In genomic region chrX:130403214-130403613, GRCm38 (mm10) we compare ENCODE assay signal across 17 mouse cellular contexts.
A peak's percentile ranks its signal among the peaks of the same experiment; 100 is the strongest.
DNase-seq lines count a peak whose midpoint lies in the region; ATAC-seq and TF ChIP-seq lines count a peak whose summit lies in the region.
"Had no signal": no experiment of that assay in that cellular context is flagged by ENCODE, and none has a peak within 500 bp of the region (broad histone marks: within the 10 kb centered on the region; RNA-seq: fewer than 3 reads in every experiment).

No protein-coding gene starts in this region.

- no peak for ATAC-seq in heart, postnatal 0 days (ENCODE audit: insufficient read depth, low read depth)
- ATAC-seq in midbrain, postnatal 0 days (ENCODE audit: low FRiP score): no peak
- no peak for ATAC-seq in midbrain, embryonic 13.5 days
- ATAC-seq: midbrain, embryonic 16.5 days; Patski had no signal

- H3K9me3 ChIP-seq in heart, postnatal 0 days (replicated peaks; ENCODE audit: control insufficient read depth, low read length): no peaks in the 10 kb centered on the region
- no peaks in the 10 kb centered on the region for H3K9me3 ChIP-seq in midbrain, postnatal 0 days (ENCODE audit: low read length)
- H3K9me3 ChIP-seq in midbrain, embryonic 13.5 days: no peaks in the 10 kb centered on the region
- H3K9me3 ChIP-seq: hindbrain, embryonic 15.5 days; liver, embryonic 15.5 days; neural tube, embryonic 15.5 days had no signal

- H3K36me3 ChIP-seq in heart, postnatal 0 days (replicated peaks; ENCODE audit: control insufficient read depth, insufficient read depth, low read length): no peaks in the 10 kb centered on the region
- no peaks in the 10 kb centered on the region for H3K36me3 ChIP-seq in midbrain, postnatal 0 days (ENCODE audit: insufficient read depth, low read length)
- H3K36me3 ChIP-seq in midbrain, embryonic 13.5 days: no peaks in the 10 kb centered on the region
- H3K36me3 ChIP-seq: hindbrain, embryonic 15.5 days; liver, embryonic 15.5 days; neural tube, embryonic 15.5 days had no signal

- H3K4me3 ChIP-seq in heart, postnatal 0 days (ENCODE audit: low read depth, low read length): no peak overlapping the region
- H3K4me3 ChIP-seq in midbrain, postnatal 0 days (ENCODE audit: low read depth, low read length): no peak overlapping the region
- H3K4me3 ChIP-seq in midbrain, embryonic 13.5 days (replicated peaks): no peak overlapping the region
- H3K4me3 ChIP-seq: hindbrain, embryonic 15.5 days; liver, embryonic 15.5 days; neural tube, embryonic 15.5 days had no signal

- TF ChIP-seq EP300 in heart, postnatal 0 days (IDR thresholded peaks at IDR 0.05; ENCODE audit: low read depth): no peak

- 36% methylated on average over 3 of the region's 3 CpGs for WGBS in heart, postnatal 0 days
- WGBS in midbrain, postnatal 0 days: 35% methylated on average over 3 of the region's 3 CpGs
- 47% methylated on average over 3 of the region's 3 CpGs for WGBS in midbrain, embryonic 13.5 days

- no peak for TF ChIP-seq CTCF in heart, postnatal 0 days (IDR thresholded peaks at IDR 0.05; ENCODE audit: low read depth)
- no peak for TF ChIP-seq CTCF in midbrain, postnatal 0 days (IDR thresholded peaks at IDR 0.05)

- H3K27me3 ChIP-seq in heart, postnatal 0 days (ENCODE audit: control insufficient read depth, insufficient read depth, low read length): no peaks in the 10 kb centered on the region
- no peaks in the 10 kb centered on the region for H3K27me3 ChIP-seq in midbrain, postnatal 0 days (ENCODE audit: insufficient read depth, low read length)
- H3K27me3 ChIP-seq in midbrain, embryonic 13.5 days: no peaks in the 10 kb centered on the region
- H3K27me3 ChIP-seq: hindbrain, embryonic 15.5 days; liver, embryonic 15.5 days; neural tube, embryonic 15.5 days had no signal

- no peak overlapping the region for H3K9ac ChIP-seq in heart, postnatal 0 days (replicated peaks; ENCODE audit: low read depth, low read length)
- no peak overlapping the region for H3K9ac ChIP-seq in midbrain, postnatal 0 days (replicated peaks; ENCODE audit: low read length, poor library complexity, severe bottlenecking)
- H3K9ac ChIP-seq in midbrain, embryonic 13.5 days (replicated peaks): no peak overlapping the region
- H3K9ac ChIP-seq: hindbrain, embryonic 15.5 days; liver, embryonic 15.5 days; neural tube, embryonic 15.5 days had no signal

- no peak overlapping the region for H3K27ac ChIP-seq in heart, postnatal 0 days (ENCODE audit: low read depth)
- H3K27ac ChIP-seq in midbrain, postnatal 0 days (ENCODE audit: low read depth, low read length): no peak overlapping the region
- no peak overlapping the region for H3K27ac ChIP-seq in midbrain, embryonic 13.5 days
- H3K27ac ChIP-seq: hindbrain, embryonic 15.5 days; liver, embryonic 15.5 days; neural tube, embryonic 15.5 days had no signal

- no peaks in the 10 kb centered on the region for H3K4me1 ChIP-seq in heart, postnatal 0 days (ENCODE audit: control insufficient read depth, insufficient read depth)
- H3K4me1 ChIP-seq in midbrain, postnatal 0 days (ENCODE audit: insufficient read depth, low read length): no peaks in the 10 kb centered on the region
- H3K4me1 ChIP-seq in midbrain, embryonic 13.5 days (replicated peaks): no peaks in the 10 kb centered on the region
- H3K4me1 ChIP-seq: hindbrain, embryonic 15.5 days; liver, embryonic 15.5 days; neural tube, embryonic 15.5 days had no signal

- intact Hi-C loops in heart, postnatal 25 days (cut with DNase I): no loop called here

- peak; percentile 6 for DNase-seq in adrenal gland, postnatal 10 days
- DNase-seq in adrenal gland, postnatal 25 days: no peak
- peak; percentile 7 for DNase-seq in heart, postnatal 0 days (ENCODE audit: low spot score)
- no peak for DNase-seq in heart, postnatal 25 days (ENCODE audit: low spot score)
- DNase-seq in midbrain, postnatal 0 days (ENCODE audit: low spot score): peak; percentile 24
- peak; percentile 3 for DNase-seq in layer of hippocampus, adult 9-11 months
- DNase-seq in urinary bladder, postnatal 10 days (ENCODE audit: low spot score): no peak
- DNase-seq: kidney, adult 8-10 months; left cerebral cortex, postnatal 4 days; lung, postnatal 4 days; right cerebral cortex, adult 18-20 months had no signal

- no peak overlapping the region for H3K4me2 ChIP-seq in heart, postnatal 0 days (ENCODE audit: low read depth, low read length)
- no peak overlapping the region for H3K4me2 ChIP-seq in midbrain, postnatal 0 days (ENCODE audit: low read depth, low read length, poor library complexity, severe bottlenecking)
- no peak overlapping the region for H3K4me2 ChIP-seq in midbrain, embryonic 13.5 days (replicated peaks)
- H3K4me2 ChIP-seq: hindbrain, embryonic 15.5 days; liver, embryonic 15.5 days; neural tube, embryonic 15.5 days had no signal

Comparison
In these comparisons a context has a peak if more than half of its experiments do, and no peak if none do; other contexts are left out.
1. DNase-seq: peak in adrenal gland, postnatal 10 days (single experiment), heart, postnatal 0 days (single experiment), midbrain, postnatal 0 days (single experiment) and layer of hippocampus, adult 9-11 months (single experiment); none in adrenal gland, postnatal 25 days (single experiment), heart, postnatal 25 days (single experiment) and urinary bladder, postnatal 10 days (single experiment).